Mouse (Mus musculus): ENCODE data around the gene Kif13a.

The Kif13a gene

GRCm38 (mm10) chr13:46842185-46842584, 87.5 kb downstream of the Kif13a start:
- ATAC-seq (ENCODE audit: insufficient number of reproducible peaks, low FRiP score, low TSS enrichment) = peak; percentile 61

- ATAC-seq (ENCODE audit: insufficient number of reproducible peaks, low FRiP score, low TSS enrichment) = no peak
Observed at GRCm38 (mm10) chr13:46841668-46842067, 88.0 kb downstream of the Kif13a start.

- no peak for ATAC-seq (ENCODE audit: insufficient number of reproducible peaks, low FRiP score, low TSS enrichment)
Observed at GRCm38 (mm10) chr13:46840676-46841075, 89.0 kb downstream of the Kif13a start.

- no peak for ATAC-seq (ENCODE audit: insufficient number of reproducible peaks, low FRiP score, low TSS enrichment)
Observed at GRCm38 (mm10) chr13:46839236-46839635, 90.4 kb downstream of the Kif13a start.

GRCm38 (mm10) chr13:46838551-46838950, 91.1 kb downstream of the Kif13a start:
- no peak for ATAC-seq (ENCODE audit: insufficient number of reproducible peaks, low FRiP score, low TSS enrichment)

GRCm38 (mm10) chr13:46835351-46835750, 94.3 kb downstream of the Kif13a start:
- ATAC-seq (ENCODE audit: insufficient number of reproducible peaks, low FRiP score, low TSS enrichment) = no peak

- no peak for ATAC-seq (ENCODE audit: insufficient number of reproducible peaks, low FRiP score, low TSS enrichment)
Observed at GRCm38 (mm10) chr13:46834805-46835204, 94.9 kb downstream of the Kif13a start.

- ATAC-seq (ENCODE audit: insufficient number of reproducible peaks, low FRiP score, low TSS enrichment) = no peak
Observed at GRCm38 (mm10) chr13:46833586-46833985, 96.1 kb downstream of the Kif13a start.

- ATAC-seq (ENCODE audit: insufficient number of reproducible peaks, low FRiP score, low TSS enrichment) = no peak
Observed at GRCm38 (mm10) chr13:46832956-46833355, 96.7 kb downstream of the Kif13a start.

- no peak for ATAC-seq (ENCODE audit: insufficient number of reproducible peaks, low FRiP score, low TSS enrichment)
Observed at GRCm38 (mm10) chr13:46823271-46823670, 106.4 kb downstream of the Kif13a start.

GRCm38 (mm10) chr13:46822200-46822599, 107.5 kb downstream of the Kif13a start:
- ATAC-seq (ENCODE audit: insufficient number of reproducible peaks, low FRiP score, low TSS enrichment) = no peak

GRCm38 (mm10) chr13:46819729-46820223, 109.9 kb downstream of the Kif13a start:
- no peak for ATAC-seq (ENCODE audit: insufficient number of reproducible peaks, low FRiP score, low TSS enrichment)

GRCm38 (mm10) chr13:46819202-46819728, 110.4 kb downstream of the Kif13a start:
- ATAC-seq (ENCODE audit: insufficient number of reproducible peaks, low FRiP score, low TSS enrichment) = no peak

- ATAC-seq (ENCODE audit: insufficient number of reproducible peaks, low FRiP score, low TSS enrichment) = no peak
Observed at GRCm38 (mm10) chr13:46818374-46818773, 111.3 kb downstream of the Kif13a start.

GRCm38 (mm10) chr13:46812648-46813184, 117.0 kb downstream of the Kif13a start:
- ATAC-seq (ENCODE audit: insufficient number of reproducible peaks, low FRiP score, low TSS enrichment) = no peak

GRCm38 (mm10) chr13:46811696-46812095, 118.0 kb downstream of the Kif13a start:
- no peak for ATAC-seq (ENCODE audit: insufficient number of reproducible peaks, low FRiP score, low TSS enrichment)

GRCm38 (mm10) chr13:46810613-46811012, 119.1 kb downstream of the Kif13a start:
- no peak for ATAC-seq (ENCODE audit: insufficient number of reproducible peaks, low FRiP score, low TSS enrichment)

- no peak for ATAC-seq (ENCODE audit: insufficient number of reproducible peaks, low FRiP score, low TSS enrichment)
Observed at GRCm38 (mm10) chr13:46810098-46810497, 119.6 kb downstream of the Kif13a start.

GRCm38 (mm10) chr13:46807901-46808300, 121.8 kb downstream of the Kif13a start:
- ATAC-seq (ENCODE audit: insufficient number of reproducible peaks, low FRiP score, low TSS enrichment) = peak; percentile 16; the same call in 1 of the 2 replicates

- no peak for ATAC-seq (ENCODE audit: insufficient number of reproducible peaks, low FRiP score, low TSS enrichment)
Observed at GRCm38 (mm10) chr13:46801196-46801595, 128.5 kb downstream of the Kif13a start.

GRCm38 (mm10) chr13:46798156-46798555, 131.5 kb downstream of the Kif13a start:
- ATAC-seq (ENCODE audit: insufficient number of reproducible peaks, low FRiP score, low TSS enrichment) = no peak

GRCm38 (mm10) chr13:46796381-46796780, 133.3 kb downstream of the Kif13a start:
- no peak for ATAC-seq (ENCODE audit: insufficient number of reproducible peaks, low FRiP score, low TSS enrichment)

All from cerebellum, adult (tissue).